Mouse (Mus musculus) C2C12 (cell line): ENCODE results near the gene Krt13.

Experiments
- CTCF ChIP-seq: IDR thresholded peaks from one replicate; pipeline ENCODE4 v1.5.1; 2011; ENCODE audit not compliant: control insufficient read depth, insufficient read depth, insufficient read length
- MYOG ChIP-seq: IDR thresholded peaks from one replicate; pipeline ENCODE4 v1.6.1; 2011; ENCODE audit not compliant: control insufficient read depth, insufficient read length; ENCODE audit errors: extremely low read depth

DNA sequence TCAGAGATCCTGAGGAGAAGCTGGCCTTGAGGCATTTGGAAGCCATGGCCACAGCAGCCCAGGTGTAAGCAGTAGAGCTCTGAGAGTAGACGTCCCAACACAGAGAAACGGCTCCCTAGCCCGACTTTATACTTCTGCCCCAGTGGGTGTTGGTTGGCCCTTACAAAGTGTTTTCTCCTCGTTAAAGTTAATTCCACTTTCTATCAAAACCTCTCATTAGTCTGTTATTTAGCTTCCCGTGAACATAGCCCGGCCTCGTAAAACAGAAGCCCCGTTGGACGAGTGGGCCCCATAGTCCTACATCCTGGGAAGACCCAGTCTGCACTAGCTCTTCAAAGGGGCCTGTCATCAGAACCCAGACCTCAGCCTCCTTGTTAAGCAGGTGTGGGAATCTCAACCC is 25.2 kb downstream of the Krt13 start, which contains the start of gene Krt35:
- TF ChIP-seq CTCF (no peak), MYOG (no peak)
